14 mouse cellular contexts compared by ENCODE assay signal in genomic region chr6:31207231-31207630, GRCm38 (mm10).
A peak's percentile ranks its signal among the peaks of the same experiment; 100 is the strongest.
DNase-seq lines count a peak whose midpoint lies in the region; ATAC-seq lines count a peak whose summit lies in the region.
"Had no signal": no experiment of that assay in that cellular context is flagged by ENCODE, and none has a peak within 500 bp of the region (broad histone marks: within the 10 kb centered on the region; RNA-seq: fewer than 3 reads in every experiment).

No protein-coding gene starts in this region.

- intact Hi-C loops in heart, postnatal 14 days (cut with DNase I), result loop anchor here (5.0 kb wide), 1 partner anchor 80 kb away; no protein-coding TSS in a partner anchor

- ATAC-seq in megakaryocyte-erythroid progenitor cell, adult 5-6 weeks (replicated peaks; ENCODE audit: low FRiP score, low TSS enrichment, poor library complexity, severe bottlenecking), result no peak
- ATAC-seq: intestine, embryonic 16.5 days; midbrain, embryonic 13.5 days had no signal

- peak; percentile 48 for DNase-seq in heart, adult 8-10 months (ENCODE audit: low spot score)
- DNase-seq in heart, postnatal 14 days, result no peak
- DNase-seq in CD4-positive helper T cell, adult 2 months (ENCODE audit: low read depth, low spot score), result peak; percentile 40
- DNase-seq in adrenal gland, adult 2 months, result peak; percentile 84
- DNase-seq in induced T-regulatory cell, adult 2 months (ENCODE audit: low read depth), result peak; percentile 64
- DNase-seq in kidney, postnatal 36 days, result no peak
- DNase-seq: cerebellum, adult 8-10 months; layer of hippocampus, postnatal 36 days; lung, postnatal 10 days; spleen, adult 18-20 months; thymus, adult 2 months had no signal

Comparison
In these comparisons a context has a peak if more than half of its experiments do, and no peak if none do; other contexts are left out.
1. DNase-seq: peak in heart, adult 8-10 months (single experiment), CD4-positive helper T cell, adult 2 months (single experiment), adrenal gland, adult 2 months (single experiment) and induced T-regulatory cell, adult 2 months (single experiment); none in heart, postnatal 14 days (0 of 2) and kidney, postnatal 36 days (0 of 2).